Mouse (Mus musculus): ENCODE measurements at regions not wholly inside any gene's neighbourhood (a gene's known extent, or its start where the extent isn't known, plus 50 kb on each side); places are given as distances from the start of the nearest gene placed in this dataset.

- no peak for DNase-seq (ENCODE audit: low read depth, low spot score)
Observed at GRCm38 (mm10) chr8:40152451-40152850, 522.4 kb upstream of the Adam24 start.

DNA sequence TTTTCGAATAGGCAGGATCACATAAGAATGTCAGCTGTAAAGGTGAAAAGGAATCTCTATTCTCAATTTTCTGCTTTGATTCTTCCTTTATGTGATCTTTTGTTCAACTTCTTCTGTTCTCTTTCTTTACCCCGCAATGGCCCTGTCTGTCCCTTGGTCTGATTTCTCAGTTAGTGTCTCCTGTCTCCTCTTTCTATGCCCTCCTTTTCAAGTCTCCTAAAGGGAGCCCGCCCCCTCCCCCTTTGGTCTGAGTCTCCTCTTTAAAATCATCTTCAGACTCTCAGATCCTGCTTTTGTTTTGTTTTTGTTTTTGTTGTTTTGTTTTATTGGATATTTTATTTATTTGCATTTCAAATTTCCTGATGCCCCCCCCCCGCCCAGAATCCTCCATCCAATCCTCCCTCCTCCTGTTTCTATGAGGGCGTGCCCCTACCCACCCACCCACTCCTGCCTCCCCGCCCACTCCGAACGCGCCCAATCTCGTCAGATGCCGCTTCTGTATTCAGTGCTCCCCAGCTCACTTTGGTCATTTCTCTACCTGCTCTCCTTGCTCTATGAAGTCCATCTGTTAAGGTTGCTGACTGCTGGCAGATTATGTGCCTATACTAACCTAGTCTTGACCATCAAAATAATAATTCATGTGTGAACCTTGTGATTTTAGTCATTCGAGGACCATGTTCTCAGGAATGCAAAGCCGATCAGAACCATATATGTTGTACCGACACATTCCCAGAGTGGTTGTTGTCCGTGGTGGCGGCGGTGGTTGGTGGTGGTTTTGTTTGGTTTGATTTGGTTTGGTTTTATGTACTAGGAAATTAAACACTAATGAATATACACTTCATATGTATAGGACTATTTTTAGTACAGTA lies 487.9 kb upstream of the Adam24 start:
- DNase-seq (ENCODE audit: low read depth, low spot score): no peak

DNA sequence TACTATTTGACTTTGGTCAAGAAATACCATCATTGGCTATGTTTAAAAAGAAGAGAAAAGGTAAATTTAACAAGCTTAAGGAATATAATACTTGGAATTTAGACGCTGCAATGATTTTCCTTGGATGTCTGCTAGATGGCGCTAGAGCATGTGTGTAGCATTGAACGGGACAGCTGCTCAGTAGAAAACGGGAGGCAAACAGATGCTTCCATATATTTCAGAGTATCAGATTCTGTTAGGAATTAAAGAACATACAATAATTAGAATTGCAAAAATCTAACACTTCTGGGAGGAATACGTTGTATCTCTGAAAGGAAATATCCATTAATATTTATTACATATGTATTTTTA lies 487.3 kb upstream of the Adam24 start:
- DNase-seq (ENCODE audit: low read depth, low spot score): peak; percentile 30

- DNase-seq (ENCODE audit: low read depth, low spot score): no peak
Observed at GRCm38 (mm10) chr8:40192266-40192665, 482.6 kb upstream of the Adam24 start.

- no peak for DNase-seq (ENCODE audit: low read depth, low spot score)
Observed at GRCm38 (mm10) chr8:40193148-40193547, 481.7 kb upstream of the Adam24 start.

GRCm38 (mm10) chr8:40210871-40211270 lies 464.0 kb upstream of the Adam24 start:
- no peak for DNase-seq (ENCODE audit: low read depth, low spot score)

DNA sequence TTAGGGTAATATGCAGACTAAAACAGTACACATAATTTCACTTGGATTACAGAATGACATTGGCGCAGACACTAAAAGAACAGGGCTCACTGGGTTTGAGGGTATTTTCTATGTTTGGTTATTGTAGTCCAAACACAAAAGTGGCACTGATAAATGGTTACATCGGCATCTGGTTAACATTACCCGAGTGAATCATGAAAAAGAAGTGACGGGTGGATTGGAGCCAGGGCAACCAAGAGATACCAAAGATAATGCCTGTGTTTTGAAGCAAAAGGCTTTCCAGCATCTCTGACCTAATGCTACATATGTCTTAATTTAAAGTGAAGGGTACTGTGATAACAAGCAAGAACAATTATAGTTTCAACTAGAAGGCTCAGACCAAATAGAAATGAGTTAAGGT lies 451.4 kb upstream of the Adam24 start:
- no peak for DNase-seq (ENCODE audit: low read depth, low spot score)

DNA sequence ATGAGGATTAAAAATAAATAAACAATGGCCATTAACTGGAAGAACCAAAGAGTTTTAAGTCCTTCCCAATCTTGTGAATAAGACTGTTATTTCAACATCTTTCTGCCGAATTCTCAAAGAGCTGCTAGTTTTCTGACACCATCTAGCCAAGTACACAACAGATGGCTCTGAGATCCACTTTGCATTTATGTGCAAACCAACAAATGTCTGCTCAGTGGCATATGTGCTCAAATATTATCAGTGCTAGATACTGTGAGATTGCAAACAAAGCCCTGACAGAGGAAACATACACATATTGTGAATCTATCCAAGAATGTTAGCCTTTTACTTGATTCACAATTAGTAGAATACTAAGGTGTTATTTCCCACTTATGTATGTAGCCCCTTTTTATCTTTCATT lies 447.6 kb upstream of the Adam24 start:
- no peak for DNase-seq (ENCODE audit: low read depth, low spot score)
